Mouse (Mus musculus) lung, adult 2 months (tissue): Measurements from ENCODE around the gene Golga5.

Experiments used
- CTCF ChIP-seq: fragments of 200-500 bp; IDR thresholded peaks from 2 replicates; pipeline ENCODE4 v1.5.1; 2011; ENCODE audit warnings: mild to moderate bottlenecking, low read length, control low read depth; ENCODE audit not compliant: insufficient read depth
- POLR2A ChIP-seq: fragments of 200-500 bp; IDR thresholded peaks from 2 replicates; pipeline ENCODE4 v1.6.1; 2011; ENCODE audit warnings: low read depth, mild to moderate bottlenecking, control low read depth, low read length, borderline replicate concordance; ENCODE audit errors: extremely low read depth

- TF ChIP-seq POLR2A, result no peak
- TF ChIP-seq CTCF, result no peak
Measured at GRCm38 (mm10) chr12:102535796-102536195, 66.9 kb downstream of the Golga5 start.
